Mouse (Mus musculus) CH12.LX (cell line): ENCODE measurements around the gene Hes6. TPM values are rescaled to one million over a fixed set of nuclear protein-coding genes. Genes with fewer than 3 reads are reported as not detected.

Experiments
- DNase-seq: peaks from one replicate; pipeline ENCODE4 v3.0.0-alpha.2; 2013; ENCODE audit errors: extremely low read depth
- H3K27ac ChIP-seq: 2 replicates; pipeline ENCODE4 v1.5.1; 2012; ENCODE audit warnings: low read depth, mild to moderate bottlenecking, control low read depth, moderate library complexity; ENCODE audit not compliant: insufficient read depth
- H3K27me3 ChIP-seq: replicated peaks from 2 replicates; pipeline ENCODE3; 2012; ENCODE audit warnings: inconsistent platforms
- H3K36me3 ChIP-seq, 2 experiments: replicated peaks in 1 of 2; 2 replicates each; pipeline versions ENCODE3 to v1.6.1; 2012; ENCODE audit warnings: inconsistent platforms in 1 of 2, low read length in 1 of 2, mild to moderate bottlenecking in 1 of 2, mixed read lengths in 1 of 2, moderate library complexity in 1 of 2; ENCODE audit not compliant: control insufficient read depth in 1 of 2, insufficient read depth in 1 of 2
- H3K4me1 ChIP-seq, 2 experiments: 2 replicates each; pipeline ENCODE4 v1.6.1; 2012; ENCODE audit warnings: inconsistent platforms in 1 of 2, moderate library complexity in 1 of 2; ENCODE audit not compliant: insufficient read depth in 2 of 2, control insufficient read depth in 1 of 2
- H3K4me2 ChIP-seq: 2 replicates; pipeline ENCODE4 v1.6.1; 2012; ENCODE audit warnings: low read depth, mild to moderate bottlenecking, control low read depth; ENCODE audit not compliant: poor library complexity, insufficient read depth, severe bottlenecking
- H3K4me3 ChIP-seq, 3 experiments: fragments of 150-350 bp in 1 of 3; sonication (generic) in 1 of 3; replicated peaks in 1 of 3; 2 replicates each; pipeline versions ENCODE3 to v1.5.1; 2011 to 2012; ENCODE audit warnings: low read depth in 2 of 3, low read length in 2 of 3, mild to moderate bottlenecking in 2 of 3, moderate library complexity in 2 of 3, control low read depth in 1 of 3, improper control_type of control experiment in 1 of 3, inconsistent platforms in 1 of 3, mixed read lengths in 1 of 3; ENCODE audit not compliant: poor library complexity in 1 of 3
- H3K79me2 ChIP-seq: replicated peaks from 2 replicates; pipeline ENCODE4 v1.6.1; 2012; ENCODE audit warnings: mild to moderate bottlenecking, moderate library complexity; ENCODE audit not compliant: control insufficient read depth, poor library complexity, insufficient read depth, severe bottlenecking; ENCODE audit errors: extremely low read depth
- H3K9ac ChIP-seq: 2 replicates; pipeline ENCODE4 v1.6.1; 2012; ENCODE audit warnings: low read depth, mild to moderate bottlenecking, control low read depth, moderate library complexity; ENCODE audit not compliant: insufficient read depth
- H3K9me3 ChIP-seq: replicated peaks from 2 replicates; pipeline ENCODE3; 2012; ENCODE audit warnings: low read length, inconsistent platforms, mixed read lengths
- CHD2 ChIP-seq: IDR thresholded peaks from 2 replicates; pipeline ENCODE4 v1.6.1; 2011; ENCODE audit warnings: low read length, improper control_type of control experiment
- CTCF ChIP-seq, 2 experiments: IDR thresholded peaks in 1 of 2; conservative IDR thresholded peaks in 1 of 2; 2 replicates each; pipeline ENCODE4 v1.5.1; 2011 to 2012; ENCODE audit warnings: low read depth in 2 of 2, low read length in 2 of 2, improper control_type of control experiment in 1 of 2, inconsistent platforms in 1 of 2, mild to moderate bottlenecking in 1 of 2, moderate library complexity in 1 of 2
- ETS1 ChIP-seq: conservative IDR thresholded peaks from 2 replicates; pipeline ENCODE4 v1.6.1; 2012; ENCODE audit warnings: low read depth, mild to moderate bottlenecking, inconsistent platforms, low read length, improper control_type of control experiment, moderate library complexity
- MAFK ChIP-seq: IDR thresholded peaks from 2 replicates; pipeline ENCODE4 v1.6.1; 2011; ENCODE audit warnings: low read length, improper control_type of control experiment; ENCODE audit not compliant: insufficient replicate concordance
- MXI1 ChIP-seq: IDR thresholded peaks from 2 replicates; pipeline ENCODE4 v1.6.1; 2011; ENCODE audit warnings: mild to moderate bottlenecking, low read depth, low read length, improper control_type of control experiment
- PAX5 ChIP-seq: IDR thresholded peaks from 2 replicates; pipeline ENCODE4 v1.6.1; 2012; ENCODE audit warnings: low read length, inconsistent platforms, mixed read lengths
- SIN3A ChIP-seq: IDR thresholded peaks from 2 replicates; pipeline ENCODE4 v1.6.1; 2012; ENCODE audit warnings: low read length, improper control_type of control experiment, inconsistent platforms
- USF1 ChIP-seq: IDR thresholded peaks from 2 replicates; pipeline ENCODE4 v1.6.1; 2014; ENCODE audit warnings: low read depth, mild to moderate bottlenecking, inconsistent platforms, low read length, improper control_type of control experiment
- USF2 ChIP-seq: conservative IDR thresholded peaks from 2 replicates; pipeline ENCODE4 v1.6.1; 2011; ENCODE audit warnings: low read depth, low read length, improper control_type of control experiment
- dilution Hi-C: fragments of 300-500 bp; cut with MboI; formaldehyde crosslinking; loops from 2 replicates; pipeline ENCODE4 v1.14.3; 2020; ENCODE audit warnings: low sequenced_read_pairs; ENCODE audit not compliant: extremely low pct_unique_long_range_greater_than_20kb, extremely low pct_ligation_motif_present
- in situ Hi-C: fragments of 300-500 bp; cut with MboI; formaldehyde crosslinking; loops from 3 replicates; pipeline ENCODE4 v1.14.3; 2019; ENCODE audit warnings: low sequenced_read_pairs, low pct_ligation_motif_present, low pct_unique_long_range_greater_than_20kb, mixed read lengths
- polyA plus RNA-seq: library from polyadenylated mRNA; unstranded; fragments of >175 nt; gene quantifications from 2 replicates; pipeline ENCODE4 v1.2.1, GENCODE M21; 2012; ENCODE audit warnings: low read depth; ENCODE audit not compliant: insufficient read length
- total RNA-seq, 2 experiments: library from RNA; depleted of rRNA; stranded (reverse); fragments of 300-350 nt in 1 of 2; fragments of >200 nt in 1 of 2; gene quantifications; 2 replicates each; pipeline ENCODE4 v1.2.3; 2012 to 2014

The Hes6 gene
- total and polyA plus RNA-seq, 3 experiments, result 15.4 to 25.7 (median 21.1) TPM

DNA sequence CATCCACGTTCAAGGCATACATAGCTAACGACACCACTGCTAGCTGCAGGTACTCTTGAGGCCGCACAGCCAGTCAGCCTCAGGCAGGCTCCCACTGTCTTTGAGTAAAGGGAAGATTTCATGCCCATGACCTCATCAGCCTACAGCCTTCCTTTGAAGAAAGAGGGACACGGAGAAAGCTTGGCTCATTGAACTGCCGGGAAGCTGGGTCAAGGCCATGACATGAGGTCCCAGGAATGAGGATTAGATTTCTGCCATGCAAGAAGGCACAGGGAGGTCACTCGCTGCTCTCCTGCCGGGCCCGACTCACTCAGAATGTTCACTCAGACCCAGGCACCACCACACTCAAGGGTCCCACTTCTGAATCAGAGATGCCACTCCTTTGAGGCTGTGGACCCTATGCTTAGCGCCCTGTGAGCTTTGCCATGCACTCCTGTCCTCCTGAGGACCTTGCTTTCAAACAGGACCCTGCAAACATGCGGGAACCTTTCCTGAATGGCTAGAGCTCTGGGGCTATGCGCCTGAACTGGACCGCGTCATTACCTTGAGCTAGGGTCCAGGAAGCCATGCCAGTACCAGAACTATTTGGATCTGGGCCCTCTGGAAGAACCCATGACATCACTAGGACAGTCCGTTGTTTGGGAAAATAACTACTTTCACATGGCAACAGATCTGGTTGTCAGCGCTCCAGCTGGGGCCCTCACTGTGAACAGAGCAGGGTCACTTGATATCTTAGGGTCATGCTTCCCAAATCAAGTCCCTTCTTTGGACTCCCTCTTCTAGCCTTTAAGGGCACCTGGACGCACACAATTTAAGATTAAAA is 48.8 kb downstream of the Hes6 start:
- DNase-seq, result no peak
- peaks cover 5 to 8% of the 10 kb centered on the region in 2 experiments; a peak in 3 of 4 replicates for H3K4me1 ChIP-seq
- H3K4me2 ChIP-seq, result no peak overlapping the region
- H3K9me3 ChIP-seq, result peaks cover 13% of the 10 kb centered on the region
- H3K79me2 ChIP-seq, result no peaks in the 10 kb centered on the region
- no peak overlapping the region for H3K4me3 ChIP-seq
- H3K27me3 ChIP-seq, result no peaks in the 10 kb centered on the region
- no peak overlapping the region for H3K9ac ChIP-seq
- H3K36me3 ChIP-seq, result peaks cover 4 to 20% of the 10 kb centered on the region in 2 experiments
- dilution Hi-C loops, result no loop called here
- TF ChIP-seq USF2, result no peak
- TF ChIP-seq, all 38 proteins: peak for 0
- no peak overlapping the region for H3K27ac ChIP-seq
- in situ Hi-C loops, result no loop called here

DNA sequence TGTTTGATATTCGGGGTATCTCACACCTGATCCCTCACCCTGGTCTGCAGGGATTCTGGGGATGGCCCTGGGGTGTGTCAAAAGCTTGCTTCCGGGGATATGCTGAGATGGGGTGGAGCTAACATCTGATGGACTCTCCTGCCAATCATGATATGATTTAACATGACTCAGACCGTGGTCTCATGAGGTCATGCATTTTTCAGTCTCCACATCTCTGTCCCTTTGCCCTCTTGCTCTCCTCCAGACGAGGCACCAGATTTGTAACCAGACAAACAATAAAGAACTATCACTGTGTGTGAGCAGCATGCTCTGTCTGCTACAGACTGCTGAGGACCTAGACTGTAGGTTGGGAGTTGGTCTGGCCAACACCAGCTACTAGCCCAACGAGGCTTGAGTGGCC is 51.7 kb downstream of the Hes6 start:
- TF ChIP-seq CHD2 (no peak), SIN3A (no peak), ETS1 (no peak), MXI1 (no peak), MAFK (no peak), USF1 (no peak), CTCF (conservative IDR thresholded peaks at IDR 0.05 in 1 of 2, IDR thresholded peaks at IDR 0.05 in 1 of 2; ENCODE audit: low read depth in 2 of 2, low read length in 2 of 2) (no peak), PAX5 (no peak)
- Histone ChIP-seq H3K4me1 (peaks cover under 1 to 5% of the 10 kb centered on the region in 2 experiments; a peak in 2 of 4 replicates), H3K9ac (no peak overlapping the region), H3K4me2 (no peak overlapping the region), H3K4me3 (no peak overlapping the region), H3K27ac (no peak overlapping the region), H3K79me2 (no peaks in the 10 kb centered on the region), H3K9me3 (peaks cover 13% of the 10 kb centered on the region), H3K27me3 (peaks cover 4% of the 10 kb centered on the region), H3K36me3 (no peaks in the 10 kb centered on the region)
- no peak for DNase-seq
- dilution Hi-C loops (no loop called here), in situ Hi-C loops (no loop called here)

Other genes starting within 250 kb of the Hes6 start
- not detected in 2 replicates for gene Ramp1, start 234.2 kb downstream of the Hes6 start, total RNA-seq (2012; rRNA removed)
- gene Ramp1, start 234.2 kb downstream of the Hes6 start, total RNA-seq (2014; rRNA removed), result not detected in 2 replicates
- gene Ramp1, start 234.2 kb downstream of the Hes6 start, polyA plus RNA-seq, result not detected in 2 replicates
- gene Ube2f, start 163.7 kb downstream of the Hes6 start, total RNA-seq (2012; rRNA removed), result 30.3 and 35.6 TPM in 2 replicates
- gene Ube2f, start 163.7 kb downstream of the Hes6 start, total RNA-seq (2014; rRNA removed), result 58.1 and 58.8 TPM in 2 replicates
- 69.3 and 70.5 TPM in 2 replicates for gene Ube2f, start 163.7 kb downstream of the Hes6 start, polyA plus RNA-seq
- gene Scly, start 115.7 kb downstream of the Hes6 start, total RNA-seq (2012; rRNA removed), result 25.6 and 31.9 TPM in 2 replicates
- 15.8 and 21.3 TPM in 2 replicates for gene Scly, start 115.7 kb downstream of the Hes6 start, total RNA-seq (2014; rRNA removed)
- gene Scly, start 115.7 kb downstream of the Hes6 start, polyA plus RNA-seq, result 66.6 and 71.2 TPM in 2 replicates
- 9.8 and 10.5 TPM in 2 replicates for gene Espnl, start 92.0 kb downstream of the Hes6 start, total RNA-seq (2012; rRNA removed)
- 7.0 and 7.8 TPM in 2 replicates for gene Espnl, start 92.0 kb downstream of the Hes6 start, total RNA-seq (2014; rRNA removed)
- gene Espnl, start 92.0 kb downstream of the Hes6 start, polyA plus RNA-seq, result 10.7 and 11.2 TPM in 2 replicates
- gene Klhl30, start 63.0 kb downstream of the Hes6 start, total RNA-seq (2012; rRNA removed), result 0.17 and 0.34 TPM in 2 replicates
- gene Klhl30, start 63.0 kb downstream of the Hes6 start, total RNA-seq (2014; rRNA removed), result 0.30 and 0.32 TPM in 2 replicates
- 0.47 and 0.49 TPM in 2 replicates for gene Klhl30, start 63.0 kb downstream of the Hes6 start, polyA plus RNA-seq
- gene Erfe, start 47.6 kb downstream of the Hes6 start, total RNA-seq (2012; rRNA removed), result 5.7 and 8.4 TPM in 2 replicates
- 2.1 and 2.2 TPM in 2 replicates for gene Erfe, start 47.6 kb downstream of the Hes6 start, total RNA-seq (2014; rRNA removed)
- 1.8 and 2.3 TPM in 2 replicates for gene Erfe, start 47.6 kb downstream of the Hes6 start, polyA plus RNA-seq
- 77.9 and 98.8 TPM in 2 replicates for gene Ilkap, start 15.2 kb downstream of the Hes6 start, total RNA-seq (2012; rRNA removed)
- 79.1 and 100 TPM in 2 replicates for gene Ilkap, start 15.2 kb downstream of the Hes6 start, total RNA-seq (2014; rRNA removed)
- gene Ilkap, start 15.2 kb downstream of the Hes6 start, polyA plus RNA-seq, result 101 and 115 TPM in 2 replicates
- 4.2 and 4.7 TPM in 2 replicates for gene Per2, start 45.3 kb upstream of the Hes6 start, total RNA-seq (2012; rRNA removed)
- gene Per2, start 45.3 kb upstream of the Hes6 start, total RNA-seq (2014; rRNA removed), result 2.7 and 2.8 TPM in 2 replicates
- gene Per2, start 45.3 kb upstream of the Hes6 start, polyA plus RNA-seq, result 5.2 and 5.8 TPM in 2 replicates
- 5.0 and 5.5 TPM in 2 replicates for gene Traf3ip1, start 80.6 kb upstream of the Hes6 start, total RNA-seq (2012; rRNA removed)
- gene Traf3ip1, start 80.6 kb upstream of the Hes6 start, total RNA-seq (2014; rRNA removed), result 5.1 and 5.9 TPM in 2 replicates
- 7.5 and 10.0 TPM in 2 replicates for gene Traf3ip1, start 80.6 kb upstream of the Hes6 start, polyA plus RNA-seq
- 9.5 and 10.8 TPM in 2 replicates for gene Asb1, start 126.5 kb upstream of the Hes6 start, total RNA-seq (2012; rRNA removed)
- gene Asb1, start 126.5 kb upstream of the Hes6 start, total RNA-seq (2014; rRNA removed), result 5.7 and 6.4 TPM in 2 replicates
- 6.1 and 6.9 TPM in 2 replicates for gene Asb1, start 126.5 kb upstream of the Hes6 start, polyA plus RNA-seq